Mouse (Mus musculus) inflammation-experienced regulatory T-cells, adult 16 weeks (primary cell): Measurements from ENCODE around the gene Bdkrb2. TPM values are rescaled to one million over a fixed set of nuclear protein-coding genes. Genes with fewer than 3 reads are reported as not detected.

Source experiments
- polyA plus RNA-seq: library from polyadenylated mRNA; unstranded; fragments of 100-300 nt; shearing (Covaris generic); gene quantifications from one replicate; pipeline ENCODE4 v1.2.1, GENCODE M21; 2017

The Bdkrb2 gene
- polyA plus RNA-seq, result not detected

GRCm38 (mm10) chr12:105562936-105563680 lies at the start of gene Bdkrb2:
Bdkrb2 (plus strand) TSS chr12:105563226.

GRCm38 (mm10) chr12:105602581-105603210 lies 39.7 kb downstream of the Bdkrb2 start, which contains the start of gene Bdkrb1:
Bdkrb1 (plus strand) TSS chr12:105603085.

Other genes with a start within 250 kb of the Bdkrb2 start
- gene Tunar, start 229.4 kb upstream of the Bdkrb2 start, polyA plus RNA-seq, result not detected
- 0.83 TPM for gene D430019H16Rik, start 109.4 kb upstream of the Bdkrb2 start, polyA plus RNA-seq
- 0.59 TPM for gene Bdkrb1, start 39.9 kb downstream of the Bdkrb2 start, polyA plus RNA-seq
- gene Gskip, start 121.6 kb downstream of the Bdkrb2 start, polyA plus RNA-seq, result 47.4 TPM
- gene Atg2b, start 122.0 kb downstream of the Bdkrb2 start, polyA plus RNA-seq, result 9.3 TPM
- 0.43 TPM for gene Ak7, start 142.8 kb downstream of the Bdkrb2 start, polyA plus RNA-seq
- 331 TPM for gene Papola, start 221.5 kb downstream of the Bdkrb2 start, polyA plus RNA-seq